Mouse (Mus musculus) heart, adult 2 months (tissue): ENCODE measurements around the gene Slit1.

Source experiments
- CTCF ChIP-seq: fragments of 200-600 bp; IDR thresholded peaks from 2 replicates; pipeline ENCODE4 v1.8.1; 2022; ENCODE audit warnings: antibody characterized with exemption, mild to moderate bottlenecking, moderate library complexity
- EP300 ChIP-seq: fragments of 200-500 bp; IDR thresholded peaks from 2 replicates; pipeline ENCODE4 v1.6.1; 2011; ENCODE audit warnings: low read depth, low read length, control low read depth; ENCODE audit not compliant: insufficient read depth
- POLR2A ChIP-seq: fragments of 200-500 bp; IDR thresholded peaks from 2 replicates; pipeline ENCODE4 v1.6.1; 2011; ENCODE audit warnings: mild to moderate bottlenecking, low read depth, low read length, control low read depth; ENCODE audit not compliant: insufficient read depth

- TF ChIP-seq CTCF (no peak), EP300 (no peak), POLR2A (no peak)
These were observed 91.5 kb downstream of the Slit1 start for GRCm38 (mm10) chr19:41651967-41652366.
